Mouse (Mus musculus): ENCODE results near the gene Il9r. TPM values are rescaled to one million over a fixed set of nuclear protein-coding genes. Genes with fewer than 3 reads are reported as not detected.
"Not testable (repeated sequence)": the region's sequence is repeated elsewhere in the genome, so short reads cannot be mapped to it uniquely, and the experiment has no call there.

The Il9r gene
- total RNA-seq, 2 experiments from 2014 or later: not detected

DNA sequence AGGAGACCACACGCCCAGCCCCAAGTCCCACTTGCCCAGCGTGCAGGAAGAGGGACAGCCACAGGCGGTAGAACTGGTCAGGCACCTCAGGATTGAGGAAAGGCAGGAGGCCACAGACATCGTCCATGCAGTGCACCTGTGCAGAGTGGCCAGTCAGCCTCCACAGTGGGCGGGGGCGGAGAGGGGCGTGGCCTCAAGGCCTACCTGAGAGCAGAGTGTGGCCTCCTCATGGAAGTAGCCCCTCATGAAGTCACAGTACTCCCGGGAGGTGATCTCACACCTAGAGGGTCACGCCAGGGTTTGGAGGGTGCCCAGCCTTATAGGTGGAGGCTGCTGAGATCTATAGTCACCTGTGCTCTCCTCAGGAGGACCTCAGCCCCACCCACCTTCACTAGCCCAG lies 10.5 kb upstream of the Il9r start:
- intact Hi-C loops (cut with DNase I): loop anchor here (10.0 kb wide), 1 partner anchor 114 kb away; no protein-coding TSS in a partner anchor
- no peak for DNase-seq (ENCODE audit: low spot score in 2 of 2)

DNA sequence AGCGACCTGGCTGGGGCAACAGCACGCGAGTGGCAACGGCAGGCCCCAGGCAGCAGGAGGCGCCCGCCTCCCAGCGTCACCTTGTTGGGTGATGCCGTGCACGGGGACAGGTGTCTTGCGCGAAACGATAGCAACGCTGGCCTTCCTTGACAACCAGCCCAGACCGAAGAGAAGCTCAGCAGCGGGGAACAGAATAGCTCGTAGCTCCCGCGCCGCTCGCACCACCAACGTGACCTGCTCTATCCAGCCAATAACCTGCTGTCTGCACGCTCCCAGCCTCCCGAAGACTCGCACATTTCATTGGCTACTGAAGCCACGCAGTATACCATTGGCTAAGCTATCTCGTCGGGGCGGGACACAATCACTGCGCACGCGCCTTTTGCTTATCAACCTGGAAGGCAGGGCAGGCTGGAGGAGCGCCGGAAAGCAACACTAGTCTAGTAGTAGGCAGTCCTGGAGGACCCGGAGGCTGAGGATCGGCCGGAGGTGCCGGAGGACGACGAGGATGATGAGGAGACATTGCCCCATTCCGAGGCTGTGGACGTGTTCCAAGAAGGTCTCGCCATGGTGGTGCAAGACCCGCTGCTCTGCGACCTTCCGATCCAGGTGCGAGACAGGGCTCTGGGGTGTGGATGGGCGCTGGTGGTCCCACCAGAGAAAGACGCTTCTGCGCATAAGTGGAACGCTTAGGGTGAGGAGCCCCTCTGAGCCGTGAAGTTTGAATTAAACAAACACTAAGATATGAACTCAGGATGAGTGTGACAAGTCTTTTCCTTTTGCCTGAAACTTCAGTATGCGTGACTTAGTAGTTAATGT lies 5.2 kb upstream of the Il9r start, which contains the start of gene Snrnp25:
TSS of gene Snrnp25 (plus strand) at position 358 of the 816 bp plus-strand sequence.
- intact Hi-C loops (cut with DNase I): no loop called here
- DNase-seq (ENCODE audit: low spot score in 2 of 2): peak; percentile 96 to 98

DNA sequence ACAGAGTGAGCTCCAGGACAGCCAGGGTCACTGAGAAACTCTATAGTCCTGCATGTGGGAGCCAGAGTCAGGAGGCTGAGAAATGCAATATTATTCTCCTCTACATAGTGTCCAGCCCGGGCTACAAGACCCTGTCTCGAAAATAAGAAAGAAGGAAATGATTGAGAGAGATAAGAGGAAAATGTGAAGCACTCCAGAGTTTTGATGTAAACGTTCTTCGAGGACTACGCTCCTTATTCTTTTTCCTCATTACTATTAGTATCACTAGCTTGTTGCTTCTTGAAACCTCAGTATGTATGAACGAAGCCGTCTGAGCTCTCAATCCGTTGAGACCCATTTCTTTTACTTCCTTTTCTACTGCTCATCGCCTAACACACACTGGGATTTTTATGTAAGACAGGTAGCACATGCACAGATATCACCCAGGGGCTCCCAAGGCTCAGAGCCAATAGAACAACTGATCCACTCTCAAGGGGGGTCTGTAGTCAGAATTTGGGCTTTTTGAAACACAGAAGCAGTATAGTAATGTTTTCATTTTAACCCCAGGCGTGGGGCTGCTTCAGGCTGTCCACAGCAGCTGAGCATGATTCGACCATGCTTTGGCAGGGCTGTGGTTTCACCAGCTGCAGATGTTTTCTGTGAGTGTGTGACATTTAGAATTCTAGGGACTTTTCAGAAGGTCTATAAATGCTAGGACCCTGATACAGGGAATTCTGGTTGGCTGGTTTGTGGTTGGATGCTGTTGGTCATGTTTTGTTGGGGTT lies 2.0 kb upstream of the Il9r start:
- DNase-seq (ENCODE audit: low spot score in 2 of 2): no peak
- intact Hi-C loops (cut with DNase I): no loop called here

DNA sequence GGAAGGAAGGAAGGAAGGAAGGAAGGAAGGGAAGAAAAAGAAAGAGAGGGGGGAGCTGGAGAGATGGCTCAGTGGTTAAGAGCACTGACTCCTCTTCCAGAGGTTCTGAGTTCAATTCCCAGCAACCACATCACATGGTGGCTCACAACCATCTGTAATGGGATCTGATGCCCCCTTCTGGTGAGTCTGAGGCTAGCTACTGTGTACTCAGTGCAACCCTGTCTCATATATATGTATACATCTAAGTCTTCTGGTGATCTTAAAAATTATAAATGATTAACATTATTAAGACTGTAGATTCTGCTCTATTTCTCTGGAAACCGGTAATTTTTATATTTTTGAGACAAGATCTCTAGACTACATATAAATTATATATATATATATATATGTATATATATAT lies 913 bp upstream of the Il9r start:
- intact Hi-C loops (cut with DNase I); DNase-seq (ENCODE audit: low spot score in 2 of 2): not testable (repeated sequence)

DNA sequence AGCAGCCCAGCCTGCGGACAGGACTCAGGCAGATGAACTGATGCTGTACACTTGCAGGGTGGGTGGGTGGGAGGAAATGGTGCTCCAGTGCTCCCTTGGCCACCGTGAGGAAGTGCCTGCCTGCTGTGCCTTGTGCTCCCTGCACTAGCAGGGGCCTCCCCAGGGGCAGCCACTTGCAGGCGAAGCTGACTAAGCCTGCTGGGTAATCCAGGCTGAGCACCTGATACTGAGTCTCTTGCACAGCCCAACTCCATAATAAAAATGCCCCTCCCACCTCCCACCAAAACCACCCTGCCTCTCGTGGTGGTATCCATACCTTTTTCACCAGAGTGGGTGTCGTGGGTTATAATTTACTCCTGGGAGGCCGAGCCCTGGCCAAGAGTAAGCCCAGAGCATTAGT lies 849 bp downstream of the Il9r start:
- no peak for DNase-seq (ENCODE audit: low spot score in 2 of 2)
- intact Hi-C loops (cut with DNase I): no loop called here

DNA sequence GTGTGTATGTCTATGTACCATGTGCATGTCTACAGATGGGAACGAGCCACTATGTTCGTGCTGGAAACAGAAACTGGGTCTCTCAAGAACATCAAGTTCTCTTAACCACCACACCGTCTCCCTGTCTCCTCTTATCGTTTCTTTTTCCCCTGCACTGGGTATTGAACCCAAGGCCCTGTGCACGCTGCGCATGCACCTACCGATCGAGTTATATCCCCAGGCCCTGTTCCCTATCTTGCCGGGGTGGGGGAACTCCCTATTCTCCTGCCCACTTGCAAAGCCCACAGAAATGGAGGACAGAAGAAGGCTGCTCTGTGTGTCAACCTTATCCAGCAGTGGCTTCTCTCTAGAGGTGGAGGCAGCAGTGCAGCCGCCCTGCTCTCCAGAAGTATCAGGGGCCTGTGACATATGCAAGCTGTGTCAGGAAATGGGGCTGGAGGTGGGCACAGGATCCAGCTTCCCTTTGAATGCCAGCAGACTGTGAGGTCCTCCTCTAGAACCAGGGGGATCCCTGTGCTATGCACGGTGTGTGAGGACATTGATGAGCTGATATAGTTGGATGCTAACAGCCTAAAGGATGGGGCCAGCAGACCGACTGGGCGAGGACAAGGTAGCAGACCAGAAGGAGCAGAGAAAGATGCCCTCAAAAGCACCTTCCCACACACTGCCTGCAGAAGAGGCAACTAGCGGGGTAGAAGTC lies 1.7 kb downstream of the Il9r start:
- no peak for DNase-seq (ENCODE audit: low spot score in 2 of 2)
- intact Hi-C loops (cut with DNase I): no loop called here

DNA sequence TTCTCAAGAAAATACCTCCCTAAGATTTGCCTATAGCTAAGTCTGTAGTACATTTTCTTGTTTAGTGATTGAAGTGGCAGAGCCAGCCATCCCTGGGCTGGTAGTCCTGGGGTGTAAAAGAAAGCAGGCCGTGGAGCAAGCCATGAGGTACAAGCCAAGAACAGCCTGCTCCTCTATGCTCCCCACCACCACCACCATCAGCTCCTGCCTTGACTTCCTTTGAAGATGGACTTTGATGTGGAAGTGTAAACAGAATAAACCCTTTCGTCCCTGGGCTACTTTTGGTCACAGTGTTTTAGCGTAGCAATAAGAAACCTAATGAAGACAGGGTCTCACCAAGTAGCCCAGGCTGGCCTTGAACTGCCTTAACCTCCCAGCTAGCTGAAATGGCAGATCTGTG lies 2.3 kb downstream of the Il9r start:
- intact Hi-C loops (cut with DNase I): no loop called here
- no peak for DNase-seq (ENCODE audit: low spot score in 2 of 2)

DNA sequence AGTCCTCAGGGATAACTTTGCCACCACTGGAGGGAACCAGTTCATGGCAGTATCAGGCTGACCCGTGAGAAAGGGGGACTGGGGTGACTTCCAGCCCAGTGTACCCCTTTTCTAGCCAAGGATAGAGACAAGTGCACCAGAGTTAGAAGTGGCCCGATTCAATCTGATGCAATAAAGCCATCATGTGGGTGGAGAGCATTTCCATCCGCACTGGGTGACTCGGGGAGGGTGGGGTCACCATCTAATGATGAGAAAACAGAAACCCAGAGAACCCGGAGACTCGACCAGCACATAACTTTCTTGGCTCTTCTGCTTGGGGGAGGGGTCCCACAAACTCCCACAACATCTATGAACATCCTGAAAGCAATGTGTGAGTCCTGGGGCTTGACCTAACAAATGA lies 3.4 kb downstream of the Il9r start:
- no peak for DNase-seq (ENCODE audit: low spot score in 2 of 2)
- intact Hi-C loops (cut with DNase I): no loop called here

DNA sequence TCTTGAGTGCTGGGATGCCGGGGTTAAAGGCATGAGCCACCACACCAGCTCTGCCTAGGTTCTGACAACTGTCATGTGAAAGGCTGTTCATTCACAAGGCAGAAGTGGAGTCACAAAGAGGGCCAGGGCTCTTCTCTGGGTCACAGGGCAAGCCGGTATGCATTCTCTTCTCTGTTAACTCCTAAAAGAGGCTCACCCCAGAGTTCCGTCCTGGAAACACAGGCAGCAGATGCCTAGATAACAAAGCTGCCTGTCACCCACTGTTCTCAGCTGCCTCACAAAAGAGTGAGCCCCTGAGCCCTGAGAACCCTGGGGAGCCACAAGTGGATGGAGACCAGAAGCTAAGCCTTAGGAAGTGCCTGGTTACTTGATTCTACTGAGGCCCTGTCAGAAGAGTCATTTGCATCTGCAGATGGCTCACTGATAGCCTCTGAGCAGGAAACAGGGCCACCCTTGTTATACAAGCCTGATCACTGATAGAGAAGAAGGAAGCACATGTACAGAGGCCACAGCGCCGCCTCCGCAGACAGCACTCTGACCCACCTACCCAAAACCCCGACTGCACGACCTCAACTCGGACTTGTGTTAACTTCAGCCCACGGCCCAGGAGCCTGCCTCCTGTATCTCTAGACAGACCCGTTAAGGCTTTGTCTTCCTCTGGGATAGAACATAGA lies 4.1 kb downstream of the Il9r start:
- intact Hi-C loops (cut with DNase I): no loop called here
- DNase-seq (ENCODE audit: low spot score in 2 of 2): no peak

DNA sequence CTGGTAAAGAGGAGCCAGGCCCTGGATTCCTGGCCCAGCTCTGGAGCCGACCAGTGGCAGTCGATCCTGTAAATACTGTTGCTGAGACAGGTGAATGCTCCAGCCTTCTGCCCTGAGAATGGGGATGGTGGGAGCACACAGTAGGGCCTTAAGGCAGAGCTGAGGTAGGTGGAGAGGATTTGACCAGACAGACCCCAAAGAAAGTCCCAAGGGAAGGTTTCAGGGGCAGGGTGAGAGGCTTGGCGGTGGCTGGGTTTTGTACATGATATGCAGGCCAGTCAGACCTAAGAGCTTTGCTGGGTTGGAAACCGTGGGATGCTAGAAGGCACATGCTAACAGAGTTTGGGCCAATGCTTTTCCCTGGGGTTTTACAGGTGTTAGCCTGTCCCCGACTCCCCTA lies 5.5 kb downstream of the Il9r start:
- intact Hi-C loops (cut with DNase I): no loop called here
- no peak for DNase-seq (ENCODE audit: low spot score in 2 of 2)

DNA sequence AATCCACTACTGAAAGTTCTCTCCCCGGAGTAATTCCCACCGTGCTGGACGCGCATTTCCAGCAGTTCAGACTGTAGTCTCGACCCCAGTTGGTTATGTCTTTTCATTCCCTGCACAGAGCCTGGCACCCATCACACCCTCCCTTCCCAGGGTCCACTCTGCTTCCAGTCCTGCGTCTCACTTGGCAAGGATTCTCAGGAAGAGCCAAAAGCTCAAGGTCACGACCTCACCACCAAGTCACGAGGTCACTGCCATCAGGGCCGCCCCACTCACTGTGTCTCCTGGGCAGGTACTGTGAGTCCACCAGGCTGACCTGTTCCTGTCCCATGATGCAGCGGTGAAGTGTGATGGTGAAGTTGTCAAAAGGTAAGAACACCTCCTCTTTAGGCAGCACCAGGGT lies 6.0 kb downstream of the Il9r start:
- DNase-seq (ENCODE audit: low spot score in 2 of 2): no peak
- intact Hi-C loops (cut with DNase I): no loop called here

DNA sequence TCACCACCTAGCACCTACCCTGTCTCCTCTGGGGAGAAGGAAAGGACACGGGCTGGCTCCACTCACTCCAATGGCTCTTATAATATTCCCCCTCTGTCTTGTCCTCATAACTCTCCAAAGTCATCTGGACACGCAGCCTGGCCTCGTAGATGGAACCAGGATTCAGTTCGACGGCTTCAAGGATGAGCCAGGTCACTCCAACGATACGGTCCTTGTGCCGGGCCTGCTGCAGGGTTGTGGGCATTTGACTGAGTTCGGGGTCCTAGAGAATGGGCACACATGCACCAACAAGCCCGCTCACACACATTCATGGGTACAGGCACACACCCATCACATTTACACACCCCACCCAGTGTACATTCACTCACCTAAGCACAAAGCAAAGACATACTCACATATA lies 6.9 kb downstream of the Il9r start:
- intact Hi-C loops (cut with DNase I): no loop called here
- no peak for DNase-seq (ENCODE audit: low spot score in 2 of 2)

DNA sequence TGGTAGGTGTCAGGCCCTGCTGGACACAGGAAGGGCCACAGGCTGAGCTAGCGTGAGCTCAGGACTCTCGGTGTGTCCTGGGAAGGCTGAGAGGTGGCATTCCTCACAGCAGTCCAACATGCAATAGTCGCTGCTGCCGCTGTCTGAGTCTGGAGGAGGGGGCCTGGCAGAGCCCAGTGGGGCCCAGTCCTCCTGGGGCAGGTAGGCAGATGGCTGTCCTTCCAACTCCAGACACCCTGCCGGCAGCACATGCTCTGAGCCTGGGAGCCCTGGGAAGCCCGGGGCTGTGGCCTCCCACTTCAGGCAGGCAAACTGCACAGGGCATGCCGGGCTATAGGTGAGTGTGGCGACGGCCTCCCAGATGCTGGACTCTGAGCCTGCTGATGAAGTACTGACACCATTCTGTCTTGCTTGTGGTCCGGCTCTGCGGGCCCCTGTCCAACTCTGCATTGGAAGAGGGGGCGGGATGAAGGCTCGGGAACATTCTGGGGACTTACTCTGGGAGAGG lies 9.4 kb downstream of the Il9r start:
- no peak for DNase-seq (ENCODE audit: low spot score in 2 of 2)
- intact Hi-C loops (cut with DNase I): no loop called here

DNA sequence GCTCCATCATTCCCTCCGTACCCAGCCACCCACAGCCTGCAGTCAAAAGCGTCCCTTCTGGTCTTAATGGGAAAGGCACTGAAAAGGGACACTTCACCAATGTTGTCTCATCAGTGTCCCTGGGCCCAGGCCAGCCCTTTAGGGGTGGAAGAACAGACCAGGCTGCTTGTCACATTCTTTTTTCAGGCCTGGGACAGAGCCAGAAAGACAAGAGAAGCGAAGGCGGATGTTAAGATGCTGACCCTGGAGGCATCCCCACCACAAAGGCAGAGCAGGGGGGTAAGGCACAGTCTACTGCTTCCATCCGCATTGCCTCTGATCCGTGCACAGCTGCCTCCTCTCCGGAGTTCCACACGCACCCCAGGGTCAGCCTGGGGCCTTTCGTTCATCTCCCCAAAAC lies 10.0 kb downstream of the Il9r start:
- intact Hi-C loops (cut with DNase I): no loop called here
- no peak for DNase-seq (ENCODE audit: low spot score in 2 of 2)

DNA sequence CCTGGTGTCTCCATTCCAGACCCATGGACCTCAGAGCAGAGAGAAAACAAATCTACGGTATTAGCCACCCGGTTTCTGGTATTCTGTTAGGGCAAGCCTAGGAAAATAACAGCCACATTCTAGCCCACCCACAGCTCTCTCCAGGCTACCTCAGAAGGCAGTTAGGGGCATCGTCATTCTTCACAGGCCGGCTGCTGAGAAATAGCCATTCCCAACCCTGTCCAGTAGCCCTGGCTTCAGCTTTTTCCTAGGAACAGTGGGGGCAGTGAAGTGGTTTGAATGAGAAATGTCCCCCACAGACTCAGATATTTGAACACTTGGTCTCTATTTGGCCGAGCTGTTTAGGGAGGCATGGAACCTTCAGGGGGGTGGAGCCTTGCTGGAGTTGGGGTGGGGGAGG lies 10.6 kb downstream of the Il9r start:
- intact Hi-C loops (cut with DNase I): no loop called here
- DNase-seq (ENCODE audit: low spot score in 2 of 2): no peak

DNA sequence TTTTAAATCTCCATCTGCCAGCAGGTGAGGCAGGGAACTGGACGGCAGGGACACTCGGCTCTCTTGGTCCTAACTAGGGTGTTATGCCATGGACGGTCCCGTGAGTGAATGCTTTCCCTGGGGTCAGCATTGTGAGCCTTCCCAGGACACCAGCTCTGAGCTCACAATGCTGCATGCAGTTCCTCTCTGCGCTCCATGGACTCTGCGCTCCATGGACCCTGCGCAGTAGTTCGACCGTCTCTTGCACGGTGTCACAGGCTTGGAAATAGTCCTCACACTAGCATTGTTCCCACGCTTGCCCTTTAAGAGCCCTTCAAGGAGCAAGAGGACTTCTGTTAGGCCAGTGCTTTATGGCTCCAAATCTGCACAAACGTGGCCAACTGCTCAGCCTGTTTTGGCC lies 11.2 kb downstream of the Il9r start:
- intact Hi-C loops (cut with DNase I): no loop called here
- no peak for DNase-seq (ENCODE audit: low spot score in 2 of 2)

DNA sequence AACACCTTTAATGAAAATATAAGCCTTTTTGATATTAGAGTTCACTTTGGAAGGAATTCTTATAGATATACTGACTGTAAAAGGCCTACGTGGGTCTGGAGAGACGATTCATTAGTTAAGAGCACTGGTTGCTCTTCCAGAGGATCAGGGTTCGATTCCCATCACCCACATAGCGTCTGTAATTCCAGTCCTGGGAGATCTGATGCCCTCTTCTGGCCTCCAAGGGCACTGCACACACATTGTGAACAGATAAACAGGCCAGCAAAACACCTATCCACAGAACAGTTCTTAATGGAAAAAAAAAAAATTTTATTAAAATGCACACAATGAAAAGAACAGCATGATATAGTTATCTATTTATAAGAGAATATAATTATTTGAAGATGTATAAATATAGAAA lies 12.8 kb downstream of the Il9r start:
- intact Hi-C loops (cut with DNase I): no loop called here
- no peak for DNase-seq (ENCODE audit: low spot score in 2 of 2)

DNA sequence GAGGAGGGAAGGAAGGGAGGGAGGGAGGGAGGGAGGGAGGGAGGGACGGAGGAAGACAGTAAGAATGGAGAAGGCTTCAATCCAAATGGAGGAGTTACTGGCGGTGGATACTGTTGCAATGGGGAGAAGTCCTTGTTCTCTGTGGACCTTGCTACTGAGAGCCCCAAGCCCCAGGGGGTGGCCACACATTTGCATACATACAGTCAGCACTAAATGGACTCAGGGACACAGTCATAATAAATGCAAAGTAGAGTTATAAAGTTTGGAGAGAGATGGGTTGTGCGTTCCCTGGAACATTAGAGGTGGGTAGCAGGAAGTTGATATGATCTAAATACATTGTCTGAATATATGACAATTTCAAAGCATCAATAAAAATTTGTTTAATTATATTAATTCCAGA lies 14.0 kb downstream of the Il9r start:
- intact Hi-C loops (cut with DNase I): no loop called here
- no peak for DNase-seq (ENCODE audit: low spot score in 2 of 2)

DNA sequence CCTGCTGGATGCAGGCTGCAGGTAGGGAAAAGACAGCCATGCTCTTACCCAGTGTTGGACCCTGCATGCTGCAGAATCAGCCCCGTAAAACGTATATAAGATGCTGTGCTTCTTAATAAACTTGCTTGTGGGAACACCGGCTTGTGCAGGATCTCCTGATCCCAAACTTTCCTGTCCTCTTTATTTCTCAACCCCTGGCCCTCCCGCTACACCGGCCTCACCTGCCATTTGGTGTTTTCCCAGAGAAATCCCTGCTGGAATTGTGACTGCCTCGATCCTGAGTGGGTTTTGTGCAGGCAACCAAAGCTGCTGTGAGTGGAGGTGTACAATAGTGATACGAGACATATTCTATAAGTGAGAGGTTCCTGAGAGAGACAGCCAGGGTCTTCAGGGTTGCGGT lies 15.6 kb downstream of the Il9r start:
- no peak for DNase-seq (ENCODE audit: low spot score in 2 of 2)
- intact Hi-C loops (cut with DNase I): loop anchor here (5.0 kb wide), 1 partner anchor 138 kb away; no protein-coding TSS in a partner anchor
